Mouse (Mus musculus): Measurements from ENCODE around the gene Fmo6. TPM values are rescaled to one million over a fixed set of nuclear protein-coding genes. Genes with fewer than 3 reads are reported as not detected.
A peak's percentile ranks its signal among the peaks of the same experiment; 100 is the strongest.

Fmo6 gene
- polyA plus RNA-seq, 1 experiment from 2014 or later, result not detected

- 84% methylated on average over 5 of the region's 5 CpGs for WGBS
- Histone ChIP-seq H3K27me3 (no peaks in the 10 kb centered on the region), H3K9ac (replicated peaks) (no peak overlapping the region), H3K36me3 (no peaks in the 10 kb centered on the region), H3K9me3 (no peaks in the 10 kb centered on the region), H3K4me2 (replicated peaks) (no peak overlapping the region), H3K4me3 (replicated peaks) (no peak overlapping the region), H3K27ac (no peak overlapping the region), H3K4me1 (replicated peaks) (no peaks in the 10 kb centered on the region)
- no peak for ATAC-seq
These were observed 818 bp upstream of the Fmo6 start for GRCm38 (mm10) chr1:162937970-162938695.

GRCm38 (mm10) chr1:162934374-162935012 is 2.8 kb downstream of the Fmo6 start:
- Histone ChIP-seq H3K27ac (no peak overlapping the region), H3K36me3 (no peaks in the 10 kb centered on the region), H3K4me1 (replicated peaks) (no peaks in the 10 kb centered on the region), H3K9me3 (no peaks in the 10 kb centered on the region), H3K9ac (replicated peaks) (no peak overlapping the region), H3K4me2 (replicated peaks) (no peak overlapping the region), H3K27me3 (no peaks in the 10 kb centered on the region), H3K4me3 (replicated peaks) (no peak overlapping the region)
- 84% methylated on average over 4 of the region's 4 CpGs for WGBS
- ATAC-seq, result no peak

GRCm38 (mm10) chr1:162932386-162932785 is 4.9 kb downstream of the Fmo6 start:
- H3K4me2 ChIP-seq (replicated peaks), result no peak overlapping the region
- ATAC-seq, result no peak
- H3K9me3 ChIP-seq, result no peaks in the 10 kb centered on the region
- H3K27ac ChIP-seq, result no peak overlapping the region
- H3K4me3 ChIP-seq (replicated peaks), result no peak overlapping the region
- 90% methylated on average over 4 of the region's 4 CpGs for WGBS
- H3K4me1 ChIP-seq (replicated peaks), result no peaks in the 10 kb centered on the region
- no peak overlapping the region for H3K9ac ChIP-seq (replicated peaks)
- H3K27me3 ChIP-seq, result no peaks in the 10 kb centered on the region
- H3K36me3 ChIP-seq, result no peaks in the 10 kb centered on the region

- no peak overlapping the region for H3K27ac ChIP-seq
- no peak overlapping the region for H3K4me3 ChIP-seq (replicated peaks)
- no peaks in the 10 kb centered on the region for H3K4me1 ChIP-seq (replicated peaks)
- no peaks in the 10 kb centered on the region for H3K9me3 ChIP-seq
- H3K27me3 ChIP-seq, result no peaks in the 10 kb centered on the region
- 87% methylated on average over 5 of the region's 5 CpGs for WGBS
- H3K36me3 ChIP-seq, result no peaks in the 10 kb centered on the region
- H3K4me2 ChIP-seq (replicated peaks), result no peak overlapping the region
- no peak overlapping the region for H3K9ac ChIP-seq (replicated peaks)
- no peak for ATAC-seq
These were observed 5.4 kb downstream of the Fmo6 start for GRCm38 (mm10) chr1:162931880-162932279.

- Histone ChIP-seq H3K9me3 (no peaks in the 10 kb centered on the region), H3K4me3 (replicated peaks) (no peak overlapping the region), H3K36me3 (no peaks in the 10 kb centered on the region), H3K4me1 (replicated peaks) (no peaks in the 10 kb centered on the region), H3K27ac (no peak overlapping the region), H3K9ac (replicated peaks) (no peak overlapping the region), H3K27me3 (no peaks in the 10 kb centered on the region), H3K4me2 (replicated peaks) (no peak overlapping the region)
- no peak for ATAC-seq
- 87% methylated on average over 4 of the region's 4 CpGs for WGBS
These were observed 5.9 kb downstream of the Fmo6 start for GRCm38 (mm10) chr1:162931310-162931875.

- H3K9ac ChIP-seq (replicated peaks), result no peak overlapping the region
- H3K4me2 ChIP-seq (replicated peaks), result no peak overlapping the region
- no peaks in the 10 kb centered on the region for H3K9me3 ChIP-seq
- no peaks in the 10 kb centered on the region for H3K4me1 ChIP-seq (replicated peaks)
- ATAC-seq, result no peak
- no peaks in the 10 kb centered on the region for H3K36me3 ChIP-seq
- H3K27me3 ChIP-seq, result no peaks in the 10 kb centered on the region
- WGBS, result 71% methylated on average over 2 of the region's 2 CpGs
- no peak overlapping the region for H3K4me3 ChIP-seq (replicated peaks)
- H3K27ac ChIP-seq, result no peak overlapping the region
These were observed 6.7 kb downstream of the Fmo6 start for GRCm38 (mm10) chr1:162930631-162931030.

- no peak overlapping the region for H3K4me3 ChIP-seq (replicated peaks)
- 91% methylated on average over 3 of the region's 3 CpGs for WGBS
- no peaks in the 10 kb centered on the region for H3K36me3 ChIP-seq
- H3K9ac ChIP-seq (replicated peaks), result no peak overlapping the region
- ATAC-seq, result no peak
- H3K9me3 ChIP-seq, result no peaks in the 10 kb centered on the region
- H3K27ac ChIP-seq, result no peak overlapping the region
- no peak overlapping the region for H3K4me2 ChIP-seq (replicated peaks)
- no peaks in the 10 kb centered on the region for H3K27me3 ChIP-seq
- no peaks in the 10 kb centered on the region for H3K4me1 ChIP-seq (replicated peaks)
These were observed 8.2 kb downstream of the Fmo6 start for GRCm38 (mm10) chr1:162929146-162929545.

- H3K27me3 ChIP-seq, result no peaks in the 10 kb centered on the region
- no peak overlapping the region for H3K27ac ChIP-seq
- no peak overlapping the region for H3K9ac ChIP-seq (replicated peaks)
- H3K4me2 ChIP-seq (replicated peaks), result no peak overlapping the region
- H3K36me3 ChIP-seq, result no peaks in the 10 kb centered on the region
- no peaks in the 10 kb centered on the region for H3K9me3 ChIP-seq
- H3K4me3 ChIP-seq (replicated peaks), result no peak overlapping the region
- WGBS, result 91% methylated on average over 1 of the region's 1 CpGs
- no peaks in the 10 kb centered on the region for H3K4me1 ChIP-seq (replicated peaks)
- no peak for ATAC-seq
These were observed 12.2 kb downstream of the Fmo6 start for GRCm38 (mm10) chr1:162925121-162925520.

GRCm38 (mm10) chr1:162916661-162917060 is 20.7 kb downstream of the Fmo6 start:
- WGBS, result 83% methylated on average over 8 of the region's 8 CpGs

GRCm38 (mm10) chr1:162914932-162915556 is 22.3 kb downstream of the Fmo6 start:
- WGBS, result 91% methylated on average over 4 of the region's 4 CpGs
- no peak overlapping the region for H3K4me3 ChIP-seq (replicated peaks)
- H3K36me3 ChIP-seq, result no peaks in the 10 kb centered on the region
- no peaks in the 10 kb centered on the region for H3K9me3 ChIP-seq
- H3K27ac ChIP-seq, result no peak overlapping the region
- no peaks in the 10 kb centered on the region for H3K4me1 ChIP-seq (replicated peaks)
- H3K9ac ChIP-seq (replicated peaks), result no peak overlapping the region
- H3K27me3 ChIP-seq, result no peaks in the 10 kb centered on the region
- H3K4me2 ChIP-seq (replicated peaks), result no peak overlapping the region
- ATAC-seq, result no peak

More at GRCm38 (mm10) chr1:162916661-162917060, 20.7 kb downstream of the Fmo6 start:
- Histone ChIP-seq H3K27me3 (no peaks in the 10 kb centered on the region), H3K36me3 (no peaks in the 10 kb centered on the region), H3K4me3 (replicated peaks) (no peak overlapping the region), H3K4me2 (replicated peaks) (no peak overlapping the region), H3K9ac (replicated peaks) (no peak overlapping the region), H3K4me1 (replicated peaks) (no peaks in the 10 kb centered on the region), H3K9me3 (no peaks in the 10 kb centered on the region), H3K27ac (no peak overlapping the region)
- no peak for ATAC-seq

- Histone ChIP-seq H3K4me2 (replicated peaks) (no peak overlapping the region), H3K36me3 (no peaks in the 10 kb centered on the region), H3K27ac (no peak overlapping the region), H3K4me3 (replicated peaks) (no peak overlapping the region), H3K9ac (replicated peaks) (no peak overlapping the region), H3K27me3 (no peaks in the 10 kb centered on the region), H3K9me3 (no peaks in the 10 kb centered on the region), H3K4me1 (replicated peaks) (no peaks in the 10 kb centered on the region)
- no peak for ATAC-seq
These were observed 25.2 kb downstream of the Fmo6 start for GRCm38 (mm10) chr1:162912085-162912484.

GRCm38 (mm10) chr1:162901879-162902278 is 35.4 kb downstream of the Fmo6 start:
- no peak overlapping the region for H3K4me3 ChIP-seq (replicated peaks)
- no peaks in the 10 kb centered on the region for H3K4me1 ChIP-seq (replicated peaks)
- no peaks in the 10 kb centered on the region for H3K27me3 ChIP-seq
- H3K4me2 ChIP-seq (replicated peaks), result no peak overlapping the region
- H3K9me3 ChIP-seq, result no peaks in the 10 kb centered on the region
- no peak overlapping the region for H3K27ac ChIP-seq
- H3K36me3 ChIP-seq, result no peaks in the 10 kb centered on the region
- 73% methylated on average over 4 of the region's 4 CpGs for WGBS
- H3K9ac ChIP-seq (replicated peaks), result no peak overlapping the region
- peak; percentile 45; the same call in 1 of the 2 replicates for ATAC-seq
